Mouse (Mus musculus) kidney, embryonic 16.5 days (tissue): ENCODE data around the gene Nfe2. TPM values are rescaled to one million over a fixed set of nuclear protein-coding genes. Genes with fewer than 3 reads are reported as not detected.

Experiments used
- ATAC-seq: fragments of 200-750 bp; cut with Nextera tagmentation; 2 replicates; pipeline ENCODE4 v1.8.0; 2017; ENCODE audit warnings: moderate TSS enrichment; ENCODE audit not compliant: low FRiP score, low TSS enrichment
- H3K27ac ChIP-seq: fragments of 300-500 bp; sonication (generic); 2 replicates; pipeline ENCODE4 v1.5.1; 2014; ENCODE audit warnings: low read length
- H3K27me3 ChIP-seq: fragments of 300-500 bp; sonication (generic); 2 replicates; pipeline ENCODE4 v1.6.1; 2014; ENCODE audit warnings: low read length, control low read depth, mixed read lengths; ENCODE audit not compliant: insufficient read depth
- H3K36me3 ChIP-seq: fragments of 300-500 bp; sonication (generic); 2 replicates; pipeline ENCODE4 v1.6.1; 2014; ENCODE audit warnings: low read length, control low read depth, mixed read lengths; ENCODE audit not compliant: insufficient read depth
- H3K4me1 ChIP-seq: fragments of 300-500 bp; sonication (generic); 2 replicates; pipeline ENCODE4 v1.6.1; 2014; ENCODE audit warnings: low read length, control low read depth, mixed read lengths; ENCODE audit not compliant: insufficient read depth
- H3K4me2 ChIP-seq: fragments of 300-500 bp; sonication (generic); replicated peaks from 2 replicates; pipeline ENCODE4 v1.6.1; 2014; ENCODE audit warnings: low read depth, low read length
- H3K4me3 ChIP-seq: fragments of 300-500 bp; sonication (generic); 2 replicates; pipeline ENCODE4 v1.5.1; 2014; ENCODE audit warnings: mild to moderate bottlenecking, low read length
- H3K9ac ChIP-seq: fragments of 300-500 bp; sonication (generic); replicated peaks from 2 replicates; pipeline ENCODE4 v1.6.1; 2014; ENCODE audit warnings: low read length
- H3K9me3 ChIP-seq: fragments of 300-500 bp; sonication (generic); 2 replicates; pipeline ENCODE4 v1.6.1; 2016; ENCODE audit warnings: low read length, control low read depth
- WGBS: fragments of 180-500 bp; shearing (Covaris S2); extraction: QIAGEN DNeasy Blood & Tissue Kit; methylation state at CpG from one replicate; pipeline ENCODE4 v1.1.7; 2014; 5-methylcytosine and 5-hydroxymethylcytosine counted together
- polyA plus RNA-seq: library from polyadenylated mRNA; unstranded; fragments of >200 nt; fragmentation: Nextera tagmentation; extraction: Ambion mirVana; gene quantifications from 2 replicates; pipeline ENCODE4 v1.2.1, GENCODE M21; 2015

Gene Nfe2
- polyA plus RNA-seq, 1 experiment from 2014 or later = 3.8 TPM

- no peaks in the 10 kb centered on the region for H3K27me3 ChIP-seq
- WGBS = 21% methylated on average over 2 of the region's 2 CpGs
- peak overlapping the region; percentile 33; the same call in 1 of the 2 replicates for H3K9ac ChIP-seq
- peaks cover 90% of the 10 kb centered on the region for H3K4me1 ChIP-seq
- peak overlapping the region; percentile 89 for H3K27ac ChIP-seq
- ATAC-seq = no peak
- H3K9me3 ChIP-seq = no peaks in the 10 kb centered on the region
- H3K36me3 ChIP-seq = peaks cover 6% of the 10 kb centered on the region; the same call in 1 of the 2 replicates
- peak overlapping the region; percentile 42; the same call in 1 of the 2 replicates for H3K4me2 ChIP-seq
- H3K4me3 ChIP-seq = no peak overlapping the region
Observed at GRCm38 (mm10) chr15:103301046-103301445, 42.8 kb upstream of the Nfe2 start.

GRCm38 (mm10) chr15:103300560-103300959 lies 42.4 kb upstream of the Nfe2 start:
- Histone ChIP-seq H3K9me3 (no peaks in the 10 kb centered on the region), H3K36me3 (peaks cover 6% of the 10 kb centered on the region; the same call in 1 of the 2 replicates), H3K27me3 (no peaks in the 10 kb centered on the region), H3K4me2 (peak overlapping the region; percentile 42), H3K4me1 (peaks cover 90% of the 10 kb centered on the region), H3K4me3 (peak overlapping the region; percentile 3; the same call in 1 of the 2 replicates), H3K9ac (peak overlapping the region; percentile 33), H3K27ac (peak overlapping the region; percentile 89)
- ATAC-seq = no peak
- 13% methylated on average over 2 of the region's 2 CpGs for WGBS

- Histone ChIP-seq H3K4me1 (peaks cover 93% of the 10 kb centered on the region), H3K27ac (peak overlapping the region; percentile 89), H3K27me3 (no peaks in the 10 kb centered on the region), H3K4me3 (peak overlapping the region; percentile 3), H3K9ac (peak overlapping the region; percentile 33; the same call in 1 of the 2 replicates), H3K9me3 (no peaks in the 10 kb centered on the region), H3K4me2 (peak overlapping the region; percentile 42), H3K36me3 (peaks cover 6% of the 10 kb centered on the region; the same call in 1 of the 2 replicates)
- WGBS = 8% methylated on average over 18 of the region's 18 CpGs
- peak; percentile 28 for ATAC-seq
Observed at GRCm38 (mm10) chr15:103300067-103300471, 41.9 kb upstream of the Nfe2 start.

GRCm38 (mm10) chr15:103299644-103300043 lies 41.4 kb upstream of the Nfe2 start:
- Histone ChIP-seq H3K27me3 (no peaks in the 10 kb centered on the region), H3K9me3 (no peaks in the 10 kb centered on the region), H3K4me1 (peaks cover 93% of the 10 kb centered on the region), H3K36me3 (peaks cover 6% of the 10 kb centered on the region; the same call in 1 of the 2 replicates), H3K4me2 (peak overlapping the region; percentile 42), H3K27ac (peak overlapping the region; percentile 89), H3K4me3 (peak overlapping the region; percentile 3; the same call in 1 of the 2 replicates), H3K9ac (peak overlapping the region; percentile 33; the same call in 1 of the 2 replicates)
- WGBS = 20% methylated on average over 8 of the region's 8 CpGs
- no peak for ATAC-seq

- Histone ChIP-seq H3K4me2 (no peak overlapping the region; the same call in 1 of the 2 replicates), H3K9me3 (no peaks in the 10 kb centered on the region), H3K36me3 (peaks cover 6% of the 10 kb centered on the region; the same call in 1 of the 2 replicates), H3K27ac (peak overlapping the region; percentile 89), H3K4me1 (peaks cover 89% of the 10 kb centered on the region), H3K9ac (peak overlapping the region; percentile 25), H3K27me3 (no peaks in the 10 kb centered on the region), H3K4me3 (no peak overlapping the region)
- ATAC-seq = no peak
- WGBS = 54% methylated on average over 5 of the region's 5 CpGs
Observed at GRCm38 (mm10) chr15:103298861-103299616, 40.8 kb upstream of the Nfe2 start.

GRCm38 (mm10) chr15:103298026-103298425 lies 39.8 kb upstream of the Nfe2 start:
- Histone ChIP-seq H3K4me2 (peak overlapping the region; percentile 16; the same call in 1 of the 2 replicates), H3K36me3 (peaks cover 16% of the 10 kb centered on the region; the same call in 1 of the 2 replicates), H3K4me3 (no peak overlapping the region), H3K4me1 (peaks cover 79% of the 10 kb centered on the region), H3K27me3 (no peaks in the 10 kb centered on the region), H3K9ac (peak overlapping the region; percentile 33; the same call in 1 of the 2 replicates), H3K27ac (peak overlapping the region; percentile 89), H3K9me3 (no peaks in the 10 kb centered on the region)
- 55% methylated on average over 3 of the region's 3 CpGs for WGBS
- no peak for ATAC-seq

GRCm38 (mm10) chr15:103297313-103297712 lies 39.1 kb upstream of the Nfe2 start:
- ATAC-seq = no peak
- H3K4me1 ChIP-seq = peaks cover 72% of the 10 kb centered on the region
- H3K9me3 ChIP-seq = no peaks in the 10 kb centered on the region
- no peak overlapping the region for H3K4me2 ChIP-seq
- H3K36me3 ChIP-seq = peaks cover 23% of the 10 kb centered on the region
- H3K27me3 ChIP-seq = no peaks in the 10 kb centered on the region
- H3K4me3 ChIP-seq = no peak overlapping the region
- 34% methylated on average over 6 of the region's 6 CpGs for WGBS
- H3K9ac ChIP-seq = no peak overlapping the region
- H3K27ac ChIP-seq = peak overlapping the region; percentile 89

- Histone ChIP-seq H3K27ac (peak overlapping the region; percentile 69), H3K36me3 (peaks cover 36% of the 10 kb centered on the region), H3K4me1 (peaks cover 63% of the 10 kb centered on the region), H3K27me3 (no peaks in the 10 kb centered on the region), H3K4me3 (no peak overlapping the region), H3K4me2 (no peak overlapping the region), H3K9me3 (no peaks in the 10 kb centered on the region), H3K9ac (0 out of 2 replicates have a peak overlapping the region, but pooled peaks have one; percentile 0)
- ATAC-seq = peak; percentile 13; the same call in 1 of the 2 replicates
- 17% methylated on average over 5 of the region's 5 CpGs for WGBS
Observed at GRCm38 (mm10) chr15:103295851-103296250, 37.6 kb upstream of the Nfe2 start.

- H3K4me3 ChIP-seq = no peak overlapping the region
- H3K4me1 ChIP-seq = peaks cover 62% of the 10 kb centered on the region
- no peaks in the 10 kb centered on the region for H3K27me3 ChIP-seq
- WGBS = 65% methylated on average over 2 of the region's 2 CpGs
- no peak for ATAC-seq
- peaks cover 36% of the 10 kb centered on the region for H3K36me3 ChIP-seq
- no peak overlapping the region for H3K27ac ChIP-seq
- H3K4me2 ChIP-seq = no peak overlapping the region
- H3K9ac ChIP-seq = no peak overlapping the region
- H3K9me3 ChIP-seq = no peaks in the 10 kb centered on the region
Observed at GRCm38 (mm10) chr15:103294649-103295048, 36.4 kb upstream of the Nfe2 start.

- no peak overlapping the region for H3K4me2 ChIP-seq
- H3K9me3 ChIP-seq = no peaks in the 10 kb centered on the region
- H3K36me3 ChIP-seq = peaks cover 36% of the 10 kb centered on the region
- H3K27me3 ChIP-seq = no peaks in the 10 kb centered on the region
- 94% methylated on average over 2 of the region's 2 CpGs for WGBS
- no peak overlapping the region for H3K4me3 ChIP-seq
- ATAC-seq = no peak
- H3K27ac ChIP-seq = no peak overlapping the region
- H3K9ac ChIP-seq = no peak overlapping the region
- peaks cover 61% of the 10 kb centered on the region for H3K4me1 ChIP-seq
Observed at GRCm38 (mm10) chr15:103293375-103293774, 35.2 kb upstream of the Nfe2 start.
